Comparison of ENCODE assay signal across 9 mouse cellular contexts in genomic region chr13:55482542-55482941, GRCm38 (mm10). TPM values are rescaled to one million over a fixed set of nuclear protein-coding genes. Genes with fewer than 3 reads are reported as not detected.
DNase-seq lines count a peak whose midpoint lies in the region; ATAC-seq and TF ChIP-seq lines count a peak whose summit lies in the region.
"Had no signal": no experiment of that assay in that cellular context is flagged by ENCODE, and none has a peak within 500 bp of the region (broad histone marks: within the 10 kb centered on the region; RNA-seq: fewer than 3 reads in every experiment).

No protein-coding gene starts in this region.

- WGBS in kidney, postnatal 0 days, result 66% methylated on average over 7 of the region's 7 CpGs
- 64% methylated on average over 7 of the region's 7 CpGs for WGBS in intestine, postnatal 0 days

- H3K4me1 ChIP-seq in kidney, postnatal 0 days (replicated peaks; ENCODE audit: insufficient read depth, low read length), result peaks cover 29% of the 10 kb centered on the region; the same call in 1 of the 2 replicates
- 0 out of 2 replicates have a peak, but pooled peaks cover 3% of the 10 kb centered on the region for H3K4me1 ChIP-seq in cortical plate, adult 2 months (ENCODE audit: control insufficient read depth, insufficient read depth, low read length)
- 0 out of 2 replicates have a peak, but pooled peaks cover 2% of the 10 kb centered on the region for H3K4me1 ChIP-seq in intestine, postnatal 0 days (replicated peaks; ENCODE audit: control insufficient read depth, insufficient read depth, low read length)

- H3K27me3 ChIP-seq in kidney, postnatal 0 days (ENCODE audit: insufficient read depth, low read length), result no peaks in the 10 kb centered on the region
- H3K27me3 ChIP-seq in intestine, postnatal 0 days (replicated peaks; ENCODE audit: control insufficient read depth, insufficient read depth, low read length), result peaks cover 9% of the 10 kb centered on the region; the same call in 1 of the 2 replicates

- peak overlapping the region; percentile 15 for H3K27ac ChIP-seq in kidney, postnatal 0 days
- no peak overlapping the region for H3K27ac ChIP-seq in cortical plate, adult 2 months (ENCODE audit: insufficient read depth, low read length)
- H3K27ac ChIP-seq in intestine, postnatal 0 days (ENCODE audit: low read depth, low read length), result 0 out of 2 replicates have a peak overlapping the region, but pooled peaks have one; percentile 50

- no peak overlapping the region for H3K4me3 ChIP-seq in kidney, postnatal 0 days (replicated peaks; ENCODE audit: low read depth, low read length)
- peak overlapping the region; percentile 68; the same call in 1 of the 2 replicates for H3K4me3 ChIP-seq in cortical plate, adult 2 months (ENCODE audit: insufficient read depth, low read length)
- no peak overlapping the region for H3K4me3 ChIP-seq in intestine, postnatal 0 days (ENCODE audit: low read depth, low read length)

- peak; percentile 82 for DNase-seq in kidney, postnatal 0 days (ENCODE audit: low spot score)
- no peak for DNase-seq in kidney, adult 18-20 months
- peak; percentile 89 for DNase-seq in NIH3T3 (ENCODE audit: low read depth)
- no peak for DNase-seq in yolk sac, embryonic 10.5 days (ENCODE audit: low spot score)
- DNase-seq in T-cell, adult 2 months (ENCODE audit: low spot score), result no peak
- DNase-seq: gastrocnemius, postnatal 14 days had no signal

- TF ChIP-seq POLR2A in cortical plate, adult 2 months (IDR thresholded peaks at IDR 0.05; ENCODE audit: extremely low read depth, insufficient read depth, low read length), result no peak

- no peak for TF ChIP-seq CTCF in kidney, postnatal 0 days (IDR thresholded peaks at IDR 0.05; ENCODE audit: low read depth)
- TF ChIP-seq CTCF in cortical plate, adult 2 months (IDR thresholded peaks at IDR 0.05; ENCODE audit: extremely low read depth, insufficient read depth, low read length), result no peak
- TF ChIP-seq CTCF in intestine, postnatal 0 days (IDR thresholded peaks at IDR 0.05; ENCODE audit: low read depth), result peak; percentile 57

- peak overlapping the region; percentile 26 for H3K4me2 ChIP-seq in kidney, postnatal 0 days (ENCODE audit: low read length)
- H3K4me2 ChIP-seq in intestine, postnatal 0 days (replicated peaks; ENCODE audit: low read depth), result no peak overlapping the region

- no peaks in the 10 kb centered on the region for H3K9me3 ChIP-seq in kidney, postnatal 0 days (replicated peaks; ENCODE audit: low read length)
- no peaks in the 10 kb centered on the region for H3K9me3 ChIP-seq in intestine, postnatal 0 days (ENCODE audit: control insufficient read depth)

- H3K9ac ChIP-seq in kidney, postnatal 0 days (ENCODE audit: low read depth, low read length), result no peak overlapping the region
- H3K9ac ChIP-seq in intestine, postnatal 0 days (ENCODE audit: low read depth, low read length), result no peak overlapping the region

- no peak for ATAC-seq in kidney, postnatal 0 days (replicated peaks; ENCODE audit: low FRiP score, low read depth)
- ATAC-seq in intestine, postnatal 0 days, result 0 out of 2 replicates have a peak, but pooled peaks have one; percentile 4
- ATAC-seq in megakaryocyte, adult 5-6 weeks (ENCODE audit: poor library complexity, severe bottlenecking), result no peak

- peaks cover 24% of the 10 kb centered on the region; the same call in 1 of the 2 replicates for H3K36me3 ChIP-seq in kidney, postnatal 0 days (ENCODE audit: insufficient read depth, low read length)
- peaks cover 13% of the 10 kb centered on the region; the same call in 1 of the 2 replicates for H3K36me3 ChIP-seq in intestine, postnatal 0 days (ENCODE audit: control insufficient read depth, insufficient read depth)

RNA-seq across cellular contexts. Expression of gene Dbn1, which starts 5.4 kb away (rescaled TPM):
- 104 and 125 TPM in 2 replicates for polyA plus RNA-seq in kidney, postnatal 0 days (2015; fragmentation: Nextera tagmentation; extraction: Ambion mirVana)
- 336 and 368 TPM in 2 replicates for polyA plus RNA-seq in cortical plate, adult 2 months (2012; rRNA removed)
- 31.3 and 34.8 TPM in 2 replicates for polyA plus RNA-seq in intestine, postnatal 0 days (2015; fragmentation: Nextera tagmentation; extraction: Ambion mirVana)
- total RNA-seq in megakaryocyte, adult 5-6 weeks (2015), result 0.18 TPM in 1 of 2 replicates, not detected in the other
- 0.57 and 2.9 TPM in 2 replicates for total RNA-seq in megakaryocyte, adult 5-6 weeks (2017)

RNA-seq across cellular contexts. Expression of gene Prr7, which starts 18.5 kb away (rescaled TPM):
- 0.63 and 0.75 TPM in 2 replicates for polyA plus RNA-seq in kidney, postnatal 0 days (2015; fragmentation: Nextera tagmentation; extraction: Ambion mirVana)
- 68.1 and 73.5 TPM in 2 replicates for polyA plus RNA-seq in cortical plate, adult 2 months (2012; rRNA removed)
- polyA plus RNA-seq in intestine, postnatal 0 days (2015; fragmentation: Nextera tagmentation; extraction: Ambion mirVana), result 0.14 and 0.27 TPM in 2 replicates
- 1.1 and 1.2 TPM in 2 replicates for total RNA-seq in megakaryocyte, adult 5-6 weeks (2015)
- 1.4 and 1.8 TPM in 2 replicates for total RNA-seq in megakaryocyte, adult 5-6 weeks (2017)

RNA-seq across cellular contexts. Expression of gene Pdlim7, which starts 30.9 kb away (rescaled TPM):
- 112 and 124 TPM in 2 replicates for polyA plus RNA-seq in kidney, postnatal 0 days (2015; fragmentation: Nextera tagmentation; extraction: Ambion mirVana)
- polyA plus RNA-seq in cortical plate, adult 2 months (2012; rRNA removed), result 168 and 171 TPM in 2 replicates
- 131 and 142 TPM in 2 replicates for polyA plus RNA-seq in intestine, postnatal 0 days (2015; fragmentation: Nextera tagmentation; extraction: Ambion mirVana)
- total RNA-seq in megakaryocyte, adult 5-6 weeks (2015), result 23.8 and 25.9 TPM in 2 replicates
- total RNA-seq in megakaryocyte, adult 5-6 weeks (2017), result 9.4 and 12.4 TPM in 2 replicates

RNA-seq across cellular contexts. Expression of gene Grk6, which starts 37.7 kb away (rescaled TPM):
- polyA plus RNA-seq in kidney, postnatal 0 days (2015; fragmentation: Nextera tagmentation; extraction: Ambion mirVana), result 29.5 and 29.8 TPM in 2 replicates
- 75.3 and 80.1 TPM in 2 replicates for polyA plus RNA-seq in cortical plate, adult 2 months (2012; rRNA removed)
- 10.5 and 11.4 TPM in 2 replicates for polyA plus RNA-seq in intestine, postnatal 0 days (2015; fragmentation: Nextera tagmentation; extraction: Ambion mirVana)
- total RNA-seq in megakaryocyte, adult 5-6 weeks (2015), result 87.3 and 89.9 TPM in 2 replicates
- total RNA-seq in megakaryocyte, adult 5-6 weeks (2017), result 144 and 155 TPM in 2 replicates

RNA-seq across cellular contexts. Expression of gene Dok3, which starts 46.6 kb away (rescaled TPM):
- polyA plus RNA-seq in kidney, postnatal 0 days (2015; fragmentation: Nextera tagmentation; extraction: Ambion mirVana), result 1.7 and 1.8 TPM in 2 replicates
- 15.6 and 16.8 TPM in 2 replicates for polyA plus RNA-seq in cortical plate, adult 2 months (2012; rRNA removed)
- polyA plus RNA-seq in intestine, postnatal 0 days (2015; fragmentation: Nextera tagmentation; extraction: Ambion mirVana), result 1.5 and 1.6 TPM in 2 replicates
- total RNA-seq in megakaryocyte, adult 5-6 weeks (2015), result 73.6 and 80.6 TPM in 2 replicates
- total RNA-seq in megakaryocyte, adult 5-6 weeks (2017), result 81.2 and 88.6 TPM in 2 replicates

Comparison
In these comparisons a context has a peak if more than half of its experiments do, and no peak if none do; other contexts are left out.
1. DNase-seq: peak in kidney, postnatal 0 days (single experiment) and NIH3T3 (single experiment); none in kidney, adult 18-20 months (single experiment), yolk sac, embryonic 10.5 days (single experiment) and T-cell, adult 2 months (single experiment).
2. RNA of gene Prr7, which starts 18.5 kb away (polyA plus RNA-seq): 68.1 to 73.5 TPM in cortical plate, adult 2 months; 0.63 to 0.75 TPM in kidney, postnatal 0 days and 0.14 to 0.27 TPM in intestine, postnatal 0 days; every median in the first group is over 10 times any median in the second.